Mouse (Mus musculus) activated CD4-positive, CD25-positive, alpha-beta regulatory T cell, adult 9 weeks (primary cell): ENCODE results near the gene Maml1. TPM values are rescaled to one million over a fixed set of nuclear protein-coding genes. Genes with fewer than 3 reads are reported as not detected.

Experiments used
- polyA plus RNA-seq: library from polyadenylated mRNA; unstranded; fragments of 100-300 nt; shearing (Covaris generic); gene quantifications from one replicate; pipeline ENCODE4 v1.2.1, GENCODE M21; 2017

The Maml1 gene
- polyA plus RNA-seq, result 2.0 TPM

DNA sequence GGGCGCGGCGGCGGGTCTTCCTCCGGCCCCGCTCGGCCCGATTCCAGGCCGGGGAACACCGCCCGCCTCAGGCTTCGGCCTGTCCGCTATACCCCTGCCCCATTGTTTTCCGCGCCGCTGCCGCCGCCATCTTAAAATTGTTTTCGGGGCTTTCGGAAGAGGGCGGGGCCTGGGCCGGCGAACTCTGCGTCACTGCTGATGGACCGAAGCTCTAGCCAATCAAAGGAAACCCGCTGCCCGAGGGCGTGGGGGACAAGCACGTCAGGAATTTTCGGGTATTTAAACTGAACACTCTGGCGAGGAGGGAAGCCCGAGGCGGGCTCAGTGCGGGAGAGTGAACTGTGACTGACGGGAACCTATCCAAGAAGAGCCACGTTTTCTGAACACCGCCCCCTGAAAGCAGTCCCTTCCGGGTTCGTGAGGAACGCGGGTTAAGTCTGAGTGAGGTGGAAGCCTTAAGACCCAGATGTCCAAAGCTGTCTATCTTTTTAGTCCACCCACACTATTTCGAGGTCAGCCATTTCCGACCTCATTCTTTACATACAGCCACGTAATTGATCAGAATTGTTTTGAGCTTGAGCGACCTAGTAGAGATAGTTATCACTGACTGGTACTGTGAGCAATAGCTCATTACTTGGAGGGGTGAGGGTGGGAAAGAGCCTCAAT is at the start of gene Maml1:
Gene Maml1, minus strand, starts transcription at position 122 of the 666 bp plus-strand sequence.

GRCm38 (mm10) chr11:50325496-50326301 is 33.6 kb upstream of the Maml1 start, which contains the start of gene Canx:
Gene Canx (minus strand): TSS chr11:50325673.

GRCm38 (mm10) chr11:50238324-50238723 is 53.8 kb downstream of the Maml1 start, which contains the start of gene Ltc4s:
Gene Ltc4s (minus strand): TSS chr11:50238616.

DNA sequence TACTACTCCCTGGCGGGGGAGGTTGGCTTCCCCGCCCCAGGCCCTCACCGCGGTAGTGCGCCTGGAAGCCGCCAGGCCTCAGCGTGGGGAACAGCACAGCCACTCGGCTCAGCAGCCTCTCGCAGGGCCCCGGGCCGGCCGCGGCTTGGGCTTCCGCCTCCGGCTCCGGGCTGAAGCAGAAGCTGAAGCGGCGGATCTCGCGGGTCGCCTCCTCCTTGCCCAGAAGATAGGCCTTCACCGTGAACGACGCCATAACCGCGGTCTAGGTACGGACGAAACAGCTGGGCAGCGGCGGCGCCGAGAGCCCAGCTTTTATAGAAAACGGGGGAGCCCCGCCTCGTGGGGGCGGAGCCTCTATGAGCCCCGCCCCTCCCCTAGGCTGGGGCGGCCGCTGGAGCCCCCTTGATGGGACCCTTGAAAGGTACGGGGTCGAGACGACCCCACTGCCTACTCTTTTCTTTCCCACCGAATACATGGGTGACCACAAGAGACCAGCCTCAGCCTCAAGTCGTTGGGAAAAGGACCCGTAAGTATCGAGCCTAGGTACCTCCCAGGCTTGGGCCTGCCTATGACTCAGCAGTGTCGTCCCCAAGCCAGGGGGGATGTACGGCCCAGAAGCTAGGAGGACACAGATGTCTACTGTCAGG is 81.5 kb downstream of the Maml1 start, which contains the start of the genes Sqstm1 and Mgat4b:
Gene Sqstm1, minus strand, starts transcription at position 323 of the 647 bp plus-strand sequence.
Gene Mgat4b, plus strand, starts transcription at position 386 of the 647 bp plus-strand sequence.

Other genes starting within 250 kb of the Maml1 start
- gene Tbc1d9b, start 160.9 kb downstream of the Maml1 start, polyA plus RNA-seq, result 55.6 TPM
- gene Mrnip, start 117.9 kb downstream of the Maml1 start, polyA plus RNA-seq, result 4.8 TPM
- 375 TPM for gene Sqstm1, start 81.5 kb downstream of the Maml1 start, polyA plus RNA-seq
- gene Mgat4b, start 81.4 kb downstream of the Maml1 start, polyA plus RNA-seq, result 2.5 TPM
- 1.8 TPM for gene Ltc4s, start 53.7 kb downstream of the Maml1 start, polyA plus RNA-seq
- gene Canx, start 33.4 kb upstream of the Maml1 start, polyA plus RNA-seq, result 251 TPM
- not detected for gene Cby3, start 62.2 kb upstream of the Maml1 start, polyA plus RNA-seq
- gene Hnrnph1, start 84.7 kb upstream of the Maml1 start, polyA plus RNA-seq, result 273 TPM
- 8.8 TPM for gene Rufy1, start 138.8 kb upstream of the Maml1 start, polyA plus RNA-seq